Mouse (Mus musculus): ENCODE data around the gene Plin3. TPM values are rescaled to one million over a fixed set of nuclear protein-coding genes. Genes with fewer than 3 reads are reported as not detected.

The Plin3 gene
- polyA plus RNA-seq (2016; fragmentation: Nextera tagmentation; extraction: Ambion mirVana) = 81.7 and 93.2 TPM in 2 replicates

DNA sequence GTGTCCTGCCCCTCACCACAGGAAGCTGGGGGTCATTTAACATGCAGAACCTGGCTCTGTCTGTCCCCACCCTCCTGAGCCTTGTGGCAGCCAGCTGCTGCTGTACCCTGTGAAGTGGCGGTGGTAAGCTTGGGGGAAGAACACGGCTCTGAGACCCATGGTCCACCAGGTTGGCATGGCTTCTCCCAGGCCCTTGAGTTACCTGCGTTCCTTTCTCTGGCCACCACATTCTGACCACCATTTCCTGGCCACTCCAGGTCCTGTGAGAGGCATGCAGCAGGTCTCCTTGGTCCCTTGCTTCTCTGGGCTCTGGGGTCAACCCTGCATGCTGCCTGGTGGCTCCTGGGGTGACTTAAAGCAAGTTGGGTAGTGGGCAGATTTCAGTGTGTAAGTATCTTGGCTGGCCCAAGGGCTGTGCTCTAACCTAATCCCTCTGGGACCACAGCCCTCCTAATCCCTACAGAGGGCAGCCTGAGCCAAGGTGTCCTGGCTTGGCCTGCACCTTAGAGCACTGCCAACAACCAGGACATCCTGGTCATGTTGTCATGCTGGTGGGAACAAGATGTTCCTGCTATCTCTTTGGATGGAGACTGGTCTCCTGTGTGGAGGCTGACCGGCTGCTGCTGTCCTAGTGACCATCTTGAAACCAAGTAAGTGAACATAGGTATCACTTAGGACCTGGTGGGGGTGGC lies at the start of gene Plin3:
Gene Plin3, minus strand, starts transcription at position 343 of the 692 bp plus-strand sequence.
- no peak for DNase-seq (ENCODE audit: low spot score)
- 89% methylated on average over 4 of the region's 4 CpGs for WGBS

DNA sequence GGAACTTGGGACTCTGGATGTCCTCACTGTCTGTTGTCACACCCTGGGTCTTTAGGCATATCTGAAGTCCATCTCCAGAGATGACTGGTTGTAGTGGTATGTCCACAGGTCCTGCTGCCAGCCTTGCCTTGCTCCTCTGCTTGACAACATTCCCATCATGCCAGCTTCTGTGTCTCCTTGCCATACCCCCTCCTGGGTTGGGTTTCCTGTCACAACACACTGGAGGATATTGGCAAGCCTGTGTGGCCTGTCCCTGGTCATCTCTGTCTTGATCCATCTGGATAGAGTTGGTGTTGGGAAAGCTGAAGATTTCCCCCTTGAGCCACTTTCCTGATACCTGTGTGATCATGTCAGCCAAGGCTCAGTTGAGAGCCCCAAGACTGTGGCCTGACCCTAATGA lies 48.0 kb upstream of the Plin3 start:
- no peaks in the 10 kb centered on the region for H3K27me3 ChIP-seq (ENCODE audit: insufficient read depth, poor library complexity, severe bottlenecking)

More for the DNA sequence above, at the start of gene Plin3:
- H3K9me3 ChIP-seq = no peaks in the 10 kb centered on the region
- H3K4me1 ChIP-seq = peaks cover 43% of the 10 kb centered on the region
- H3K27ac ChIP-seq = peak within 1 kb of the TSS; percentile 88; the same call in 1 of the 2 replicates
- H3K27me3 ChIP-seq (ENCODE audit: insufficient read depth, poor library complexity, severe bottlenecking) = no peaks in the 10 kb centered on the region
- H3K36me3 ChIP-seq = no peaks in the 10 kb centered on the region
- H3K4me3 ChIP-seq = no peak within 1 kb of the TSS

DNA sequence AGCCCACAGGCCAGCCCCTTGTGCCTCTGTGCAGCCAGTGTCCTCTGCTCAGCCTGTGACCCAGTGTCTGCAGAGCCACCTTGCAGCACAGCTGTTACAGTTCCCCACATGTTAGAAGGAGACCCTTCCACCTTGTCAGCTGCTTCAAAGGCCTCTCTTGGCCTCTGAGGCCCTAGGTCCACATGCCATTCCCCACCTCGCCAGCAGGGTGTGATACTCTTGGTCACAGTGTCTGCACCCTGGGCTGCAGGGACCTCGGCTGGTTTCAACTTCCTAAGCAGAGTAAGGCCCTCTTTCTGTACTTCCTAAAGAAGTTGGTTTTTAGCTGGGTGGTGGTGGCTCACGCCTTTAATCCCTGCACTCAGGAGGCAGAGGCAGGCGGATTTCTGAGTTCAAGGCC lies 46.2 kb upstream of the Plin3 start:
- H3K27ac ChIP-seq = no peak overlapping the region
- WGBS = 68% methylated on average over 4 of the region's 4 CpGs
- H3K4me1 ChIP-seq = peaks cover 69% of the 10 kb centered on the region
- 0 out of 2 replicates have a peak, but pooled peaks cover 4% of the 10 kb centered on the region for H3K36me3 ChIP-seq
- H3K9me3 ChIP-seq = no peaks in the 10 kb centered on the region
- DNase-seq (ENCODE audit: low spot score) = no peak
- no peaks in the 10 kb centered on the region for H3K27me3 ChIP-seq (ENCODE audit: insufficient read depth, poor library complexity, severe bottlenecking)
- no peak overlapping the region for H3K4me3 ChIP-seq

More for the DNA sequence above, 48.0 kb upstream of the Plin3 start:
- Histone ChIP-seq H3K27ac (peak overlapping the region; percentile 52; the same call in 1 of the 2 replicates), H3K9me3 (no peaks in the 10 kb centered on the region), H3K36me3 (0 out of 2 replicates have a peak, but pooled peaks cover 5% of the 10 kb centered on the region), H3K4me1 (peaks cover 74% of the 10 kb centered on the region), H3K4me3 (no peak overlapping the region)
- DNase-seq (ENCODE audit: low spot score) = no peak

DNA sequence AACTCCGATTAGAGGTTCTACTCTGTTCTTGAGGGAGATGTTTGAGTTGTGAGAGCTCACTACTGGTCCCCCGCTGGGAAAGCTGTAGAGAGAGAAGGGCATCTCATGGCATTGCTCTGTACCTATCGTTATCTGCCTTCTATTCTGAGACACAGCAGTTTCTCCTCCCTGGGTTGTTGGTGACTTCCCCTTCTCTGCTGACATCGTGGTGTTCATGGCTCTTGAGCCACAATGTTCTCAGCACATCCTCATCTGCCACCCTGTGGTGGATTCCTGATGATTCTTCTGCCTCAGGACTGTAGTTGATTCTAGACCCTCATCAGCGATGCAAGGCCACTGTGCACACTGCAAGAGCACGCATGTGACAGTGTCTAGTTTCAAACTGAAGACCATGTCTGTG lies 45.1 kb upstream of the Plin3 start:
- no peak for DNase-seq (ENCODE audit: low spot score)
- H3K9me3 ChIP-seq = no peaks in the 10 kb centered on the region
- 72% methylated on average over 6 of the region's 6 CpGs for WGBS
- H3K27me3 ChIP-seq (ENCODE audit: insufficient read depth, poor library complexity, severe bottlenecking) = no peaks in the 10 kb centered on the region
- H3K4me1 ChIP-seq = peaks cover 67% of the 10 kb centered on the region
- no peak overlapping the region for H3K4me3 ChIP-seq
- H3K27ac ChIP-seq = no peak overlapping the region
- 0 out of 2 replicates have a peak, but pooled peaks cover 5% of the 10 kb centered on the region for H3K36me3 ChIP-seq

DNA sequence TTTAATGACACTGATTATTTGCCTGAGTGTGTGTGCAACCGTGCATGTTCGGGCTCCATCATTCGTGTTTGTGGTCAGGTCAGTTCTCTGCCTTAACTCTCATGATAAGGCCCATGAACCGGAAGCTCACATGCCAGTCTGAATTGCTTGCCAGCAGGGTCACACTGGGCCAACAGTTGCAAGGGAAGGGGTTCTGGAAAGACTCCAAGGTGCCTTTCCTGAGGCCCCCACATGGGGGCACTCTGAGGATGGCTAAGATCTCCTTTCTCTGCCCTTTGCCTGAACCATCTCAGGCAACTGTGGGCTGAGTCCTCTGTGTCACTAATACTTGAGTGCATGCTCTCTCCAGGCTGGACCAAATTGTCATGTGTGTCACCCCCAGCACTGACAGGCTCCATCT lies 44.5 kb upstream of the Plin3 start:
- WGBS = 56% methylated on average over 4 of the region's 4 CpGs
- Histone ChIP-seq H3K27me3 (ENCODE audit: insufficient read depth, poor library complexity, severe bottlenecking) (no peaks in the 10 kb centered on the region), H3K36me3 (0 out of 2 replicates have a peak, but pooled peaks cover 5% of the 10 kb centered on the region), H3K9me3 (no peaks in the 10 kb centered on the region), H3K4me1 (peaks cover 68% of the 10 kb centered on the region), H3K27ac (no peak overlapping the region; the same call in 1 of the 2 replicates), H3K4me3 (no peak overlapping the region)
- peak; percentile 81 for DNase-seq (ENCODE audit: low spot score)

DNA sequence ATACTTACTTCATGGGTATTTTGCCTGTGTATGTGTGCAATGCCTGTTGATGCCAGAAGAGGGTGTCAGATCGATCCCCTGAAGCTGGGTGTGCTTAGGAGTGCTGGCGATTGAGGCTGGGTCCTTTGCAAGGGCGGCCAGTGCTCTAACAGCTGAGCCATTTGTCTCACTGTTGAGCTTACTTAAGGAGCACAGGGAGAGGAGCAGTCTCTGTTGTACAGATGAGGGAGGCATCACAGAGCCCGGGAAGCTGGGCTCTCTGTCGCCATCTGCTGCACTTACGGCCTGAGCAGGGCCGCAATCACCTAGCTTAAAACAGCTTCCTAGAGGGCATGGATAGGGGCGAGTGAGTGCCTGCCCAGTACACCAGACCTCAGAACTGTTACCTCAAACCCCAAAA lies 40.3 kb upstream of the Plin3 start:
- 37% methylated on average over 8 of the region's 8 CpGs for WGBS
- Histone ChIP-seq H3K27me3 (ENCODE audit: insufficient read depth, poor library complexity, severe bottlenecking) (no peaks in the 10 kb centered on the region), H3K36me3 (peaks cover 5% of the 10 kb centered on the region; the same call in 1 of the 2 replicates), H3K9me3 (no peaks in the 10 kb centered on the region), H3K4me3 (no peak overlapping the region), H3K27ac (no peak overlapping the region), H3K4me1 (peaks cover 71% of the 10 kb centered on the region)
- DNase-seq (ENCODE audit: low spot score) = no peak

DNA sequence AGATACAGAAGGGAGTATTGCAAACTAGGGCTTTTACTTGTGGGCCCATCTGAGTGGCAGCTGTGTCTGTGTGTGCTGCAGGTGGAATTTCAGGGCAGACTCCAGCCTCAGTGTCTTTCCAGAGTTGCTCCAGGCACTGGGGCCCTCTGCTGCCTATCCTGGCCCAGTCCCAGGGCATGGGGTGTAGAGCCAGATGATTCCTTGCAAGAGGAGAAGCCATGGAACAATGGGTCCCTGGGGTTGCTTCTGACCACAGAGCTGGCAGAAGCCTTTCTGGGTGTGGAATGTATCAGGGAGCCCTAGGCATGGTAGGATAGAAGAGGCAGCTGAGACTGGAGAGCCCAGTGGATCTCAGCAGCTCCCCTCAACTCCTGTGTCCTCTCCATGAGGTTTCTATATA lies 38.6 kb upstream of the Plin3 start:
- Histone ChIP-seq H3K36me3 (peaks cover 5% of the 10 kb centered on the region; the same call in 1 of the 2 replicates), H3K27me3 (ENCODE audit: insufficient read depth, poor library complexity, severe bottlenecking) (no peaks in the 10 kb centered on the region), H3K9me3 (no peaks in the 10 kb centered on the region), H3K27ac (no peak overlapping the region), H3K4me3 (no peak overlapping the region), H3K4me1 (peaks cover 72% of the 10 kb centered on the region)
- DNase-seq (ENCODE audit: low spot score) = no peak

DNA sequence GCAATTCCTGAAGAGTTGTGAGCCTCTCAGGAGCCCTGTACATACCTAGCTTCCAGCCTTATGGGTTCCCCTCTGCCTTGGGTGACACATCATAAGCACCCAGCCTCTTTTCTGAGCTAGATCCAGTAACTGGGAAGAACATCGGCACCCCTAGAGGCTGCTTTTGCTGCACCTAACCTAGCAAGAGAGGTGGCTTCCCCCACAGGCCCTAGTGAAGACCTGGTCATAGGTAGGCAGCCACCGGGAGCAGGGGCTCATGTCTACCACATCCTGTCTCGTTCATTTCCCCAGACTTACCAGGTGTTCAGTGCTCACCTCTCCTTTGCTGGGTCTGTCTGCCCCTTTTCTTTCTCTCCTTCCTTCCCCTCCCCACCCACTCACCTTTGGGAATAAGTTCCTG lies 37.7 kb upstream of the Plin3 start:
- no peaks in the 10 kb centered on the region for H3K27me3 ChIP-seq (ENCODE audit: insufficient read depth, poor library complexity, severe bottlenecking)
- peaks cover 5% of the 10 kb centered on the region; the same call in 1 of the 2 replicates for H3K36me3 ChIP-seq
- peaks cover 66% of the 10 kb centered on the region for H3K4me1 ChIP-seq
- H3K27ac ChIP-seq = no peak overlapping the region
- H3K9me3 ChIP-seq = no peaks in the 10 kb centered on the region
- 86% methylated on average over 3 of the region's 3 CpGs for WGBS
- no peak overlapping the region for H3K4me3 ChIP-seq
- no peak for DNase-seq (ENCODE audit: low spot score)

DNA sequence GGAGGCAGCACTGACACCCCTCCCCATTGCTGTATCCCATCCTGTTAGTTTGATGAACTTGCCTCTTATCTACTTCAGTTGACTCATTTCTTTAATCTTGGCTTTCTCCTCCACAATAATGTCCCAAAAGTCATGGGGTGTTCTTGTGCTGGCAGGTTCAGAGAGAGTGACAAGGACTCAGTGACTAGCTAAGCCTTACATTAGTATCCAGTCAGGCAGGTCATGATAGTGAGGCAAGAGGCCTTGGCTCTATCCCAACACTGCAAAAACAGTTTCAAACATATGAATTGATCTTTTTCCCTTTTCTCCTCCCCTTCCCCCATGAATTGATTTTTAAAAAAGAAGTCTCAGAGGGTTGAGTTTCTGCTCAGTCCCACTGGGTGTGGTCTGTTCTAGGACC lies 36.6 kb upstream of the Plin3 start:
- no peak for DNase-seq (ENCODE audit: low spot score)
- no peak overlapping the region for H3K27ac ChIP-seq
- no peak overlapping the region for H3K4me3 ChIP-seq
- peaks cover 3% of the 10 kb centered on the region; the same call in 1 of the 2 replicates for H3K36me3 ChIP-seq
- no peaks in the 10 kb centered on the region for H3K9me3 ChIP-seq
- peaks cover 62% of the 10 kb centered on the region for H3K4me1 ChIP-seq
- H3K27me3 ChIP-seq (ENCODE audit: insufficient read depth, poor library complexity, severe bottlenecking) = no peaks in the 10 kb centered on the region

DNA sequence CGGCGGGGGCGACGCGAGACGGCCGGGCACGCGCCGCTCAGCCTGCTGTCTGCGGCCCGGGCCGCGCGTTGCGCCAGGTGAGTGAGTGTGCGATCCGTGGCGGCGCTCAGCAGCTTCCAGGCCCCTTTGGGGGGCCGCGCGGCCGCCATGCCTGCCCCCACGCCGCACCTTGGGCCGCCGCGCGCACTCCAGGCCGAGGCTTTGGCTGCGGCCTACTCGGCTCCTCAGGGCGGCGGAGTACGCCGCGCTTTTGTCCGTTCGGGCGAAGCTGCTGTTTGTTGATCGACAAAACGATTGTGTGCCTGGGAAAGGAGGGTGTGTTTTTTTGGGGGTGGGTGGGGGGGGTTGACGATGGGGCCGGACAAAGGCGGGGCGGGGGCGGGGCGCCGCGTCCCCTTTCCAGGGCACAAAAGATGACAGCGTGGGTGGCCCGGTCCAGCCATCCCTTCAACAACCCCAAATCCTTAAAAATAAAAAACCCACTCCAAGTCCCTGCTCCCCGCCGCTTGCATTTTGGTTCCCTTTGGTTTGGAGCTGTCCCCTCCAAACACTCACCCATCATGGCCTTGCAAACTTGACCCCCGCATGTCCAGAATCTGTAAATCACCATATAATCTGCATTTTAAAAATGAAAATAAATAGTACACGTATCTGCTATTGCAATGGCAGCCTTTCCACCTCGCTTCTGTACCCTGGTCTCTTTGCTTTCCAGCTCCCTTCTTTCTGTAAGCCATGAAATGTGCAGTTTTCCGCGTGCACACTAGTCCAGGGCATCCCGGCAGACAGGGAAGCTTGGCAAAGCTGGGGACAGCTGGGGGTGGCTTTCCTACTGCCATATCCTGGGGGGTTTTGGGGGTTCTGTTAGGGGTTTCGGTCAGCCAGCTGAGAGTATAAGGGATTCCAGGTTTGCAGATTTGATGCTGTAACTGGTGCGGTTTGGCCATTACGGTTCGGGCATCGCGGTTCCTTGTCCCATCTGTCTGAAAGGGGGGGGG lies 33.8 kb upstream of the Plin3 start:
- peaks cover 42% of the 10 kb centered on the region for H3K4me1 ChIP-seq
- H3K27me3 ChIP-seq (ENCODE audit: insufficient read depth, poor library complexity, severe bottlenecking) = no peaks in the 10 kb centered on the region
- no peaks in the 10 kb centered on the region for H3K9me3 ChIP-seq
- no peak for DNase-seq (ENCODE audit: low spot score)
- peaks cover 19% of the 10 kb centered on the region for H3K36me3 ChIP-seq
- H3K27ac ChIP-seq = peak overlapping the region; percentile 97
- WGBS = 4% methylated on average over 57 of the region's 67 CpGs
- H3K4me3 ChIP-seq = peak overlapping the region; percentile 93

DNA sequence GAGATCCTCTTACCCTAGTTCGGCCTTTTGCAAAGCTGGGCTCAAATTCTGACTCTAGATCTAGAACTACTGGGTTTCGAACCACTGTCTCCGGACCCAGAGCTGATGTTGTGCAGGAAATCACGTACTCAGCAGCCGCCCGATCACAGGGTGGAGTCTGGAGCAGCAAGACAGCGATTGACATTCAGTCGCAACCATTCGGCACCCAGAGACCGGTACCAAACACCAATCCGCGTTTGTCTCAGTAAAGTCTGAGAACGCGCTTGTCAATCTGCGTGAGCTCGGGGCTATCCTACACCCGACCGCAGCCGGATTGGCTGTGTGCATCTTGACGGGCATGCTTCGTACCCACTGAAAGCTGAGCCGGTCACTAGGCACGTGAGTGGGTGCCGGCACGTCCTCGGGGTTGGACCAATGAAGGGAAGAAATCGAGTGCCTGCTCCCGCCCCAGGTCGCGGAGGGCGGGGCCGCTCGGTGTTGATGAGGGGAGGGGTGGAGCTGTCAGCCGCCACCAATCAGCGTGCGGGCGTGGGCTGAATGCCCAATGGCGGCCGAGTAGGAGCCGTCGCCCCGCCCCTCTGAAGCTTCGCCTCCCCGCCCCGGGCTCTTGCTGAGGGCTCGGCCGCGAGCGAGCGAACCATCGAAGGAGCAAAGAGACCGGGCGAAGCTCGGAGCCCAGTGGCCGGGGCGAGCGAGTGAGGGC lies 32.9 kb upstream of the Plin3 start, which contains the start of gene Kdm4b:
Gene Kdm4b, plus strand, starts transcription at position 613 of the 703 bp plus-strand sequence.
- Histone ChIP-seq H3K27ac (peak within 1 kb of the TSS; percentile 97), H3K27me3 (ENCODE audit: insufficient read depth, poor library complexity, severe bottlenecking) (no peaks in the 10 kb centered on the region), H3K4me3 (peak within 1 kb of the TSS; percentile 93), H3K9me3 (no peaks in the 10 kb centered on the region), H3K36me3 (peaks cover 27% of the 10 kb centered on the region), H3K4me1 (peaks cover 35% of the 10 kb centered on the region)
- under 1% methylated on average over 55 of the region's 57 CpGs for WGBS
- peak; percentile 100 for DNase-seq (ENCODE audit: low spot score)

DNA sequence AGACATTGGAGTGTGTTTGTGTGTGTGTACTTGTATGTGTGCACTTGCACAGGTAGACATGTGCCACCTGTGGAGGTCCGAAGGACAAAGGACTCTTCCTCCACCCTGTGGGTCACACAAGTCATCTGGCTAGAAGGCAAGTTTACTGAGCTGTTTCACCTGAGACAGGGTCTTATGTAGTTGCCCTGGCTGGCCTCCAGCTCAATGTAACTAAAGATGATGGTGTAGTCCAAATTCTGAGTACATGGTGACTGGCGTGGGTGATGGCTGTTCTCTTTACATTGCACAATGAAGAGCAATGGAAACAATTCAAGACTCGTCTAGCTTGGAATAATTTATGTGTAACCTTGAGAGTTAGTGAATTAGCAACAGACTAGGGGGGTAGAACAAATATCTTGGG lies 31.7 kb upstream of the Plin3 start:
- Histone ChIP-seq H3K27ac (no peak overlapping the region), H3K36me3 (peaks cover 39% of the 10 kb centered on the region), H3K9me3 (no peaks in the 10 kb centered on the region), H3K4me3 (no peak overlapping the region), H3K27me3 (ENCODE audit: insufficient read depth, poor library complexity, severe bottlenecking) (no peaks in the 10 kb centered on the region), H3K4me1 (peaks cover 25% of the 10 kb centered on the region)
- no peak for DNase-seq (ENCODE audit: low spot score)
- WGBS = 80% methylated on average over 3 of the region's 3 CpGs
